Mouse (Mus musculus) intestine, embryonic 15.5 days (tissue): ENCODE results near the gene Mgl2. TPM values are rescaled to one million over a fixed set of nuclear protein-coding genes. Genes with fewer than 3 reads are reported as not detected.

ENCODE experiments used
- ATAC-seq: fragments of 200-750 bp; cut with Nextera tagmentation; 2 replicates; pipeline ENCODE4 v1.8.0; 2017; ENCODE audit warnings: moderate TSS enrichment, moderate library complexity
- H3K27ac ChIP-seq: fragments of 300-500 bp; sonication (generic); 2 replicates; pipeline ENCODE4 v1.5.1; 2015; ENCODE audit warnings: mild to moderate bottlenecking, inconsistent platforms
- H3K27me3 ChIP-seq: fragments of 300-500 bp; sonication (generic); replicated peaks from 2 replicates; pipeline ENCODE4 v1.6.1; 2015; ENCODE audit warnings: inconsistent platforms
- H3K36me3 ChIP-seq: fragments of 300-500 bp; sonication (generic); 2 replicates; pipeline ENCODE4 v1.6.1; 2015; ENCODE audit warnings: inconsistent platforms
- H3K4me1 ChIP-seq: fragments of 300-500 bp; sonication (generic); replicated peaks from 2 replicates; pipeline ENCODE4 v1.6.1; 2015; ENCODE audit warnings: inconsistent platforms
- H3K4me2 ChIP-seq: fragments of 300-500 bp; sonication (generic); replicated peaks from 2 replicates; pipeline ENCODE4 v1.6.1; 2015; ENCODE audit warnings: mild to moderate bottlenecking, inconsistent platforms
- H3K4me3 ChIP-seq: fragments of 300-500 bp; sonication (generic); replicated peaks from 2 replicates; pipeline ENCODE4 v1.5.1; 2015; ENCODE audit warnings: inconsistent platforms
- H3K9ac ChIP-seq: fragments of 300-500 bp; sonication (generic); 2 replicates; pipeline ENCODE4 v1.6.1; 2015; ENCODE audit warnings: inconsistent platforms
- H3K9me3 ChIP-seq: fragments of 300-500 bp; sonication (generic); 2 replicates; pipeline ENCODE4 v1.6.1; 2016; ENCODE audit warnings: inconsistent platforms
- WGBS: fragments of 180-500 bp; shearing (Covaris S2); methylation state at CpG from one replicate; pipeline ENCODE4 v1.1.7; 2015; 5-methylcytosine and 5-hydroxymethylcytosine counted together
- polyA plus RNA-seq: library from polyadenylated mRNA; unstranded; fragments of >200 nt; fragmentation: Nextera tagmentation; extraction: Ambion mirVana; gene quantifications from 2 replicates; pipeline ENCODE4 v1.2.1, GENCODE M21; 2015

Mgl2 gene
- polyA plus RNA-seq, 1 experiment from 2014 or later: 0.80 TPM

- H3K4me2 ChIP-seq: no peak overlapping the region
- no peaks in the 10 kb centered on the region for H3K4me1 ChIP-seq
- H3K4me3 ChIP-seq: no peak overlapping the region
- no peaks in the 10 kb centered on the region for H3K27me3 ChIP-seq
- no peak for ATAC-seq
- no peaks in the 10 kb centered on the region for H3K36me3 ChIP-seq
- WGBS: 85% methylated on average over 4 of the region's 4 CpGs
- H3K9me3 ChIP-seq: no peaks in the 10 kb centered on the region
- H3K27ac ChIP-seq: no peak overlapping the region
- no peak overlapping the region for H3K9ac ChIP-seq
Observed at GRCm38 (mm10) chr11:70174491-70174890, 44.4 kb downstream of the Mgl2 start.

GRCm38 (mm10) chr11:70177647-70178046, 47.5 kb downstream of the Mgl2 start:
- ATAC-seq: no peak
- Histone ChIP-seq H3K4me1 (no peaks in the 10 kb centered on the region), H3K4me3 (no peak overlapping the region), H3K36me3 (no peaks in the 10 kb centered on the region), H3K4me2 (no peak overlapping the region), H3K27ac (no peak overlapping the region), H3K9me3 (no peaks in the 10 kb centered on the region), H3K9ac (no peak overlapping the region), H3K27me3 (no peaks in the 10 kb centered on the region)
- 73% methylated on average over 8 of the region's 8 CpGs for WGBS

DNA sequence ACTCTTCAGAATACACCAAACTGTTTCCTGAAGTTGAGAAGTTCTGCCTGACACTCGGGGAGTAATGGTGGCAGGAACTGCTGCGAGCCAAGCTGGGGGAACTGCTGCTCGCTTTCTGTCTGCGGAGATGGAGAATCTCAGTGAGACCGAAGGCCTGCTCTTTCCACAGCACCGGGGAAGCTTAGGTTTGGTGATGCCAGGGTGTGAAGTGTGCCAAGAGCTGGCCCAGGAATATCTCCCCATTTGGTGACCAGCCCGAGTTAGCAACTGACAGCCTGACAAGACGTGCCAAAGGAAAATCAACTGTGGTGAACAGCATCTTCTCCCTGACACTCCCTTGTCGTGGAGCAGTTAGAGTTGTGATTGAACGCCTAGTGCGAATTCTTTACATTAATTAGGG, 48.2 kb downstream of the Mgl2 start:
- WGBS: 87% methylated on average over 11 of the region's 11 CpGs
- H3K9ac ChIP-seq: no peak overlapping the region
- no peaks in the 10 kb centered on the region for H3K9me3 ChIP-seq
- H3K27ac ChIP-seq: no peak overlapping the region
- ATAC-seq: no peak
- H3K4me2 ChIP-seq: no peak overlapping the region
- no peaks in the 10 kb centered on the region for H3K4me1 ChIP-seq
- H3K27me3 ChIP-seq: no peaks in the 10 kb centered on the region
- H3K36me3 ChIP-seq: no peaks in the 10 kb centered on the region
- H3K4me3 ChIP-seq: no peak overlapping the region

DNA sequence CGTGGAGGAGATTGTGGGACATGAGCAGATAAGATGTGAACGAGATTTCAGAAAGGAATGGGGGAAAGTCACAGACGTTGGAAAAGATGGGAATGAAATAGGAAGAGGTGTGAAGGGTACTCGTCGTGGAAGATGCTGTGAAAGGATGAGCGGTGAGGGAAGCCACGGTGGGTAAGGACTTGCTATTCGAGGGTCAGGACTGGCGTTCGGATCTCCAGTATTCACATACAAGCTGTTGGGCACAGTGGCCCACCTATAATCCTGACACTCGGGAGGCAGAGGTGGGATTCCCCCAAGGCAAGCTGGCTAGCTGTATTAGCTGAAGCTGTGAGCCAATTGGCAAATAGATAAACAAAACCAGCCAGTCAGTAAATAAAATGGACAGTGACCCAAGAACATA, 48.6 kb downstream of the Mgl2 start:
- H3K4me3 ChIP-seq: no peak overlapping the region
- H3K4me2 ChIP-seq: no peak overlapping the region
- WGBS: 79% methylated on average over 11 of the region's 11 CpGs
- H3K27ac ChIP-seq: no peak overlapping the region
- no peaks in the 10 kb centered on the region for H3K27me3 ChIP-seq
- H3K9me3 ChIP-seq: no peaks in the 10 kb centered on the region
- no peaks in the 10 kb centered on the region for H3K36me3 ChIP-seq
- no peaks in the 10 kb centered on the region for H3K4me1 ChIP-seq
- no peak overlapping the region for H3K9ac ChIP-seq
- ATAC-seq: no peak

DNA sequence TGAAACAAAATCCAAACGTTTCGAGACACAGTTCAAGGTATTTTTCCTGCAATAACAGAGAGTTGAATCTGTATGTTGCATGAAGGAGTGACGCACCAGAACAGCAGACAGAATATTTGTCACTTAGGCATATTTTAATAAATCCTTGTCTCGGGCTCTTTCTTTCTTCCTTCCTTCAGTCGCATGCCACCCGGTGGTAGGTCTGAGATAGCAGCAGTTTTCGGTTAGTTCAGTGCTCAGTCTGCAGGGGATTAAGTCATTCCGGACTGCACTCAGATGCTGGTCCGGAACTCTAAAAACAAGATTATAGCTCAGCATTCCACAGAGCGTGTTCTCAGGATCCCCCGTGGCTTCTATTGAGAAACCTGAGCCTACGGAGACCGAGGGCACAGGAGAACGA, 49.3 kb downstream of the Mgl2 start:
- Histone ChIP-seq H3K4me1 (no peaks in the 10 kb centered on the region), H3K27me3 (no peaks in the 10 kb centered on the region), H3K4me2 (no peak overlapping the region), H3K9ac (no peak overlapping the region), H3K9me3 (no peaks in the 10 kb centered on the region), H3K36me3 (no peaks in the 10 kb centered on the region), H3K27ac (no peak overlapping the region), H3K4me3 (no peak overlapping the region)
- no peak for ATAC-seq
- 37% methylated on average over 14 of the region's 14 CpGs for WGBS

DNA sequence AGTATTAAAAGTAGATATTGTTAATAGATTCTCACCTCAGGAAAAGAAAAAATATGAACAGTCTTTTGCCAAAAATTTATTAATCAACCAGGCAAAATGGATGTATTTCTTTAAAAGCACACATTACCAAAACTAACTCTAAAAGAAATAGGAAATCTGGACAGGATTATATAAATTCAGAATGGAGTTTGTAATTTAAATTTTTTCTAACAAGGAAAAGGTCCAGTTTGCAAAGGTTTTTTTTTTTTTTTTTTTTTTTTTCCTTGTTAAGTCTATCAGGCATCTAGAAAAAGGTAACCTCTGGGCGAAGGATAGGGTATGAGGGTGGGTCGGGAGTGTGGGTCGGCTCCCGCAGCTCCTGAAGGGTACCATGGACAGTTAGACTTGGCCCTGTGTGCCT, 50.4 kb downstream of the Mgl2 start:
- Histone ChIP-seq H3K9ac (no peak overlapping the region), H3K4me3 (no peak overlapping the region), H3K36me3 (no peaks in the 10 kb centered on the region), H3K27me3 (no peaks in the 10 kb centered on the region), H3K4me1 (no peaks in the 10 kb centered on the region), H3K27ac (no peak overlapping the region), H3K9me3 (no peaks in the 10 kb centered on the region), H3K4me2 (no peak overlapping the region)
- no peak for ATAC-seq
- WGBS: 89% methylated on average over 4 of the region's 4 CpGs

DNA sequence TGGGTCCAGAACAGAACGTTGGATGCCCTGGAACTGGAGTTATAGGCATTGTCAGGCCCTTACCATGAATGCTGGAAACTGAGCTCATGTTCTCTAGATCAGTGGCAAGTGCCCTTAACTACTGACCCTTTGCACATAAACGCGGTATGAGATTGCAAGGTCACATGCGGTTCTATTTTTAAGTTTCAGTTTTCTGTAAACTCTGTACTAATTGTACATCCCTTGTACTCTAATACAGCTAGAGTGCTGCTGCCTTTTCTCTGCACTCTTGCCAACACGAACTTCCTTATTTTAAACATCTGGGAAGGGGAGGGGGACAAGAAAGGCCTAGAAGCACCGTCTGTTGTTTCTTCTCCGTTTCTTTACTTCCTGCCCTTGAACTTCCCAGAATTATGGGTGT, 55.0 kb downstream of the Mgl2 start:
- Histone ChIP-seq H3K4me3 (no peak overlapping the region), H3K27me3 (no peaks in the 10 kb centered on the region), H3K9me3 (no peaks in the 10 kb centered on the region), H3K9ac (no peak overlapping the region), H3K36me3 (no peaks in the 10 kb centered on the region), H3K27ac (no peak overlapping the region), H3K4me2 (no peak overlapping the region), H3K4me1 (no peaks in the 10 kb centered on the region)
- WGBS: 65% methylated on average over 7 of the region's 7 CpGs
- no peak for ATAC-seq

Other genes starting within 250 kb of the Mgl2 start
- 5.2 and 5.5 TPM in 2 replicates for gene Kctd11, start 248.9 kb upstream of the Mgl2 start, polyA plus RNA-seq
- gene Acap1, start 234.8 kb upstream of the Mgl2 start, polyA plus RNA-seq: 4.8 and 5.9 TPM in 2 replicates
- gene 2810408A11Rik, start 229.3 kb upstream of the Mgl2 start, polyA plus RNA-seq: 7.7 and 7.9 TPM in 2 replicates
- gene Neurl4, start 229.3 kb upstream of the Mgl2 start, polyA plus RNA-seq: 7.0 and 10.0 TPM in 2 replicates
- gene Gps2, start 216.4 kb upstream of the Mgl2 start, polyA plus RNA-seq: 68.1 and 68.5 TPM in 2 replicates
- gene Eif5a, start 208.4 kb upstream of the Mgl2 start, polyA plus RNA-seq: 1,625 and 1,693 TPM in 2 replicates
- 2.5 and 3.1 TPM in 2 replicates for gene Ybx2, start 194.5 kb upstream of the Mgl2 start, polyA plus RNA-seq
- 20.4 and 21.8 TPM in 2 replicates for gene Slc2a4, start 182.1 kb upstream of the Mgl2 start, polyA plus RNA-seq
- 977 and 1,030 TPM in 2 replicates for gene Cldn7, start 165.6 kb upstream of the Mgl2 start, polyA plus RNA-seq
- 23.2 and 26.3 TPM in 2 replicates for gene Ctdnep1, start 149.2 kb upstream of the Mgl2 start, polyA plus RNA-seq
- gene Elp5, start 147.8 kb upstream of the Mgl2 start, polyA plus RNA-seq: 102 and 105 TPM in 2 replicates
- 529 and 559 TPM in 2 replicates for gene Gabarap, start 139.2 kb upstream of the Mgl2 start, polyA plus RNA-seq
- 58.6 and 61.3 TPM in 2 replicates for gene Phf23, start 134.6 kb upstream of the Mgl2 start, polyA plus RNA-seq
- 30.5 and 31.8 TPM in 2 replicates for gene Dvl2, start 129.7 kb upstream of the Mgl2 start, polyA plus RNA-seq
- 114 and 128 TPM in 2 replicates for gene Acadvl, start 114.9 kb upstream of the Mgl2 start, polyA plus RNA-seq
- gene Dlg4, start 113.4 kb upstream of the Mgl2 start, polyA plus RNA-seq: 7.2 and 8.5 TPM in 2 replicates
- gene Asgr1, start 76.2 kb upstream of the Mgl2 start, polyA plus RNA-seq: 0.19 and 0.56 TPM in 2 replicates
- gene Asgr2, start 37.7 kb upstream of the Mgl2 start, polyA plus RNA-seq: 0.21 and 0.43 TPM in 2 replicates
- 0.98 and 1.2 TPM in 2 replicates for gene Clec10a, start 25.9 kb downstream of the Mgl2 start, polyA plus RNA-seq
- gene Slc16a11, start 82.4 kb downstream of the Mgl2 start, polyA plus RNA-seq: 2.9 and 3.7 TPM in 2 replicates
- 13.2 and 16.0 TPM in 2 replicates for gene Slc16a13, start 90.7 kb downstream of the Mgl2 start, polyA plus RNA-seq
- gene Bcl6b, start 99.5 kb downstream of the Mgl2 start, polyA plus RNA-seq: 11.1 and 11.9 TPM in 2 replicates
- gene 0610010K14Rik, start 107.6 kb downstream of the Mgl2 start, polyA plus RNA-seq: 133 and 138 TPM in 2 replicates
- gene Gm21988, start 109.5 kb downstream of the Mgl2 start, polyA plus RNA-seq: 8.8 and 10.6 TPM in 2 replicates
- 196 and 226 TPM in 2 replicates for gene Rnasek, start 109.5 kb downstream of the Mgl2 start, polyA plus RNA-seq
- 2.1 and 2.2 TPM in 2 replicates for gene Alox12, start 125.0 kb downstream of the Mgl2 start, polyA plus RNA-seq
- gene Alox12e, start 192.3 kb downstream of the Mgl2 start, polyA plus RNA-seq: not detected in 2 replicates
- 0.67 and 0.78 TPM in 2 replicates for gene Alox15, start 221.7 kb downstream of the Mgl2 start, polyA plus RNA-seq